Mouse (Mus musculus) thymus, postnatal 4 days (tissue): ENCODE results near the gene Cdca4.
"Not testable (repeated sequence)": the region's sequence is repeated elsewhere in the genome, so short reads cannot be mapped to it uniquely, and the experiment has no call there.

ENCODE experiments used
- DNase-seq: peaks from one replicate; pipeline ENCODE4 v3.0.0; 2021

Gene Cdca4

GRCm38 (mm10) chr12:112821974-112822373, 7.2 kb downstream of the Cdca4 start:
- no peak for DNase-seq

GRCm38 (mm10) chr12:112821216-112821615, 8.0 kb downstream of the Cdca4 start:
- no peak for DNase-seq

- no peak for DNase-seq
Observed at GRCm38 (mm10) chr12:112820401-112820999, 8.7 kb downstream of the Cdca4 start.

GRCm38 (mm10) chr12:112819057-112819662, 10.1 kb downstream of the Cdca4 start:
- DNase-seq = no peak

GRCm38 (mm10) chr12:112816866-112817265, 12.4 kb downstream of the Cdca4 start:
- DNase-seq = not testable (repeated sequence)

- peak; percentile 84 for DNase-seq
Observed at GRCm38 (mm10) chr12:112816294-112816693, 12.9 kb downstream of the Cdca4 start.

GRCm38 (mm10) chr12:112814682-112815470, 14.3 kb downstream of the Cdca4 start:
- no peak for DNase-seq

- DNase-seq = no peak
Observed at GRCm38 (mm10) chr12:112813370-112813769, 15.9 kb downstream of the Cdca4 start.

GRCm38 (mm10) chr12:112810092-112810885, 18.9 kb downstream of the Cdca4 start:
- DNase-seq = no peak

GRCm38 (mm10) chr12:112809641-112810040, 19.6 kb downstream of the Cdca4 start:
- DNase-seq = no peak

- peak; percentile 92 for DNase-seq
Observed at GRCm38 (mm10) chr12:112808587-112809364, 20.4 kb downstream of the Cdca4 start, which contains the start of gene Clba1. TSS of gene Clba1 (plus strand) at chr12:112808937.

- DNase-seq = no peak
Observed at GRCm38 (mm10) chr12:112808212-112808586, 21.0 kb downstream of the Cdca4 start.

GRCm38 (mm10) chr12:112807796-112808195, 21.4 kb downstream of the Cdca4 start:
- DNase-seq = no peak

GRCm38 (mm10) chr12:112806044-112806443, 23.2 kb downstream of the Cdca4 start:
- DNase-seq = no peak

- DNase-seq = no peak
Observed at GRCm38 (mm10) chr12:112804046-112804445, 25.2 kb downstream of the Cdca4 start.

- no peak for DNase-seq
Observed at GRCm38 (mm10) chr12:112802917-112803316, 26.3 kb downstream of the Cdca4 start.

- no peak for DNase-seq
Observed at GRCm38 (mm10) chr12:112801864-112802846, 27.1 kb downstream of the Cdca4 start, which contains the start of gene Ahnak2. TSS of gene Ahnak2 (minus strand) at chr12:112802657.

GRCm38 (mm10) chr12:112800476-112800875, 28.7 kb downstream of the Cdca4 start:
- DNase-seq = peak; percentile 92

- no peak for DNase-seq
Observed at GRCm38 (mm10) chr12:112799237-112799970, 29.8 kb downstream of the Cdca4 start.

- no peak for DNase-seq
Observed at GRCm38 (mm10) chr12:112798716-112799115, 30.5 kb downstream of the Cdca4 start.
